Mouse (Mus musculus) embryonic fibroblast, embryonic 13.5 days (primary cell): ENCODE data around the gene Lipe.

Source experiments
- CTCF ChIP-seq: IDR thresholded peaks from 2 replicates; pipeline ENCODE4 v1.5.1; 2011; ENCODE audit warnings: mild to moderate bottlenecking, control low read depth, low read length, moderate library complexity, borderline replicate concordance; ENCODE audit not compliant: insufficient read depth
- POLR2A ChIP-seq: IDR thresholded peaks from 2 replicates; pipeline ENCODE4 v1.6.1; 2011; ENCODE audit warnings: low read depth, mild to moderate bottlenecking, control low read depth, low read length, moderate library complexity

DNA sequence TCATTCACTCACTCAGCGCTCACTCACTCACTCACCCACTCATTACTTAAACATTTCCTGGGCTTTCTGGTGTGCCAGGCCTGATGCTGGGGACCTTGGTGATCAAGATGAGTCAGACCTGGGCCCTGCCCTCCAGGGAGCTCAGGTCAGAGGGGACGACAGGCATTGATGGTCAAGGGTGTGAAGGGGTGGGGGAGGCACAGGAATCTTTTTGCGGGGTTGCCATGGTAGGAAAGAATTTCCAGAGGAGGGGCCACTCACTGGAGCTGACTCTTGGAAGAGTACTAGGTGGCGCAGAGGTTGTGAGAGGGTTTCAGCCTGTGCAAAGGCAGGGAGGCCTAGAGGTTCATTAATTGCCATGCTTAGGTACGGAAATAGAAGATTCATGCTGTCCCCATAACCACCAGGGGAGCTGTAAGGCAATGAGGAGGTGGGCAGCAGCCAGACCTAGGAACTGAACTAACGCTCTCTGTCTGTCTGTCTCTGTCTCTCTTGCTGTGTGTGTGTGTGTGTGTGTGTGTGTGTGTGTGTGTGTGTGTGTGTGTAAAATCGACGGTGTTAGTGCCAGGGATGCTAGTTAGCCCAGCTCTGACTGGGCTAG, 21.3 kb downstream of the Lipe start:
- TF ChIP-seq CTCF (no peak), POLR2A (no peak)
